Mouse (Mus musculus): ENCODE results near the gene Hdhd5.

The Hdhd5 gene

GRCm38 (mm10) chr6:120532594-120532993 is 1.5 kb upstream of the Hdhd5 start:
- DNase-seq (ENCODE audit: low read depth, low spot score), result no peak

- DNase-seq (ENCODE audit: low read depth, low spot score), result no peak
These were observed 2.0 kb downstream of the Hdhd5 start for GRCm38 (mm10) chr6:120529123-120529522.

GRCm38 (mm10) chr6:120524796-120525195 is 6.3 kb downstream of the Hdhd5 start:
- no peak for DNase-seq (ENCODE audit: low read depth, low spot score)

- no peak for DNase-seq (ENCODE audit: low read depth, low spot score)
These were observed 11.5 kb downstream of the Hdhd5 start for GRCm38 (mm10) chr6:120519647-120520046.

- DNase-seq (ENCODE audit: low read depth, low spot score), result no peak
These were observed 13.8 kb downstream of the Hdhd5 start for GRCm38 (mm10) chr6:120517311-120517710.

GRCm38 (mm10) chr6:120516879-120517278 is 14.2 kb downstream of the Hdhd5 start:
- DNase-seq (ENCODE audit: low read depth, low spot score), result no peak

- DNase-seq (ENCODE audit: low read depth, low spot score), result no peak
These were observed 14.7 kb downstream of the Hdhd5 start for GRCm38 (mm10) chr6:120516422-120516821.

- DNase-seq (ENCODE audit: low read depth, low spot score), result no peak
These were observed 19.9 kb downstream of the Hdhd5 start for GRCm38 (mm10) chr6:120511212-120511611.

- no peak for DNase-seq (ENCODE audit: low read depth, low spot score)
These were observed 20.7 kb downstream of the Hdhd5 start for GRCm38 (mm10) chr6:120510425-120510824.

GRCm38 (mm10) chr6:120509975-120510374 is 21.1 kb downstream of the Hdhd5 start:
- DNase-seq (ENCODE audit: low read depth, low spot score), result no peak

- DNase-seq (ENCODE audit: low read depth, low spot score), result no peak
These were observed 22.5 kb downstream of the Hdhd5 start for GRCm38 (mm10) chr6:120508645-120509044.

GRCm38 (mm10) chr6:120505531-120505930 is 25.6 kb downstream of the Hdhd5 start:
- no peak for DNase-seq (ENCODE audit: low read depth, low spot score)

- no peak for DNase-seq (ENCODE audit: low read depth, low spot score)
These were observed 27.1 kb downstream of the Hdhd5 start for GRCm38 (mm10) chr6:120504051-120504450.

- DNase-seq (ENCODE audit: low read depth, low spot score), result no peak
These were observed 34.6 kb downstream of the Hdhd5 start for GRCm38 (mm10) chr6:120496544-120496943.

GRCm38 (mm10) chr6:120493374-120494181 is 37.5 kb downstream of the Hdhd5 start, which contains the start of gene Tmem121b:
Gene Tmem121b, minus strand, starts transcription at chr6:120493807.
- peak; percentile 82 for DNase-seq (ENCODE audit: low read depth, low spot score)

GRCm38 (mm10) chr6:120492499-120493373 is 38.4 kb downstream of the Hdhd5 start:
- no peak for DNase-seq (ENCODE audit: low read depth, low spot score)

- DNase-seq (ENCODE audit: low read depth, low spot score), result no peak
These were observed 39.1 kb downstream of the Hdhd5 start for GRCm38 (mm10) chr6:120491862-120492498.

- DNase-seq (ENCODE audit: low read depth, low spot score), result no peak
These were observed 40.1 kb downstream of the Hdhd5 start for GRCm38 (mm10) chr6:120491064-120491463.

- DNase-seq (ENCODE audit: low read depth, low spot score), result no peak
These were observed 41.7 kb downstream of the Hdhd5 start for GRCm38 (mm10) chr6:120489461-120489860.

- DNase-seq (ENCODE audit: low read depth, low spot score), result no peak
These were observed 42.5 kb downstream of the Hdhd5 start for GRCm38 (mm10) chr6:120488647-120489046.

GRCm38 (mm10) chr6:120486051-120486510 is 45.0 kb downstream of the Hdhd5 start:
- no peak for DNase-seq (ENCODE audit: low read depth, low spot score)

- DNase-seq (ENCODE audit: low read depth, low spot score), result no peak
These were observed 46.1 kb downstream of the Hdhd5 start for GRCm38 (mm10) chr6:120485038-120485437.

Data from brain, embryonic 18.5 days (tissue).